ENCODE assay signal across 13 mouse cellular contexts in genomic region chr5:21267090-21267489, GRCm38 (mm10).
DNase-seq lines count a peak whose midpoint lies in the region; ATAC-seq and TF ChIP-seq lines count a peak whose summit lies in the region.
"Had no signal": no experiment of that assay in that cellular context is flagged by ENCODE, and none has a peak within 500 bp of the region (broad histone marks: within the 10 kb centered on the region; RNA-seq: fewer than 3 reads in every experiment).

No protein-coding gene starts in this region.

- no peak overlapping the region for H3K9ac ChIP-seq in heart, postnatal 0 days (replicated peaks; ENCODE audit: low read depth, low read length)
- H3K9ac ChIP-seq: hindbrain, embryonic 15.5 days had no signal

- TF ChIP-seq EP300 in heart, postnatal 0 days (IDR thresholded peaks at IDR 0.05; ENCODE audit: low read depth): no peak

- peaks cover 24% of the 10 kb centered on the region for H3K4me1 ChIP-seq in E14TG2a.4 (replicated peaks; ENCODE audit: low read depth, low read length)
- H3K4me1 ChIP-seq in heart, postnatal 0 days (ENCODE audit: control insufficient read depth, insufficient read depth): no peaks in the 10 kb centered on the region
- no peaks in the 10 kb centered on the region for H3K4me1 ChIP-seq in cerebellum, adult 2 months (ENCODE audit: control insufficient read depth, insufficient read depth, low read length)

- no peak overlapping the region for H3K27ac ChIP-seq in gastrocnemius, adult 2 months
- no peak overlapping the region for H3K27ac ChIP-seq in heart, postnatal 0 days (ENCODE audit: low read depth)
- H3K27ac ChIP-seq in cerebellum, adult 2 months (ENCODE audit: insufficient read depth, low read length): no peak overlapping the region
- H3K27ac ChIP-seq: hindbrain, embryonic 15.5 days had no signal

- no peak for TF ChIP-seq CTCF in gastrocnemius, adult 2 months (IDR thresholded peaks at IDR 0.05)
- no peak for TF ChIP-seq CTCF in E14TG2a.4 (conservative IDR thresholded peaks at IDR 0.05; ENCODE audit: low read length)
- no peak for TF ChIP-seq CTCF in heart, postnatal 0 days (IDR thresholded peaks at IDR 0.05; ENCODE audit: low read depth)
- TF ChIP-seq CTCF in cerebellum, adult 2 months (IDR thresholded peaks at IDR 0.05; ENCODE audit: borderline replicate concordance, insufficient read depth, low read depth, low read length): no peak

- 75% methylated on average over 2 of the region's 2 CpGs for WGBS in heart, postnatal 0 days
- 59% methylated on average over 2 of the region's 2 CpGs for WGBS in cerebellum, adult 2 months

- TF ChIP-seq POLR2A in cerebellum, adult 2 months (IDR thresholded peaks at IDR 0.05; ENCODE audit: borderline replicate concordance, insufficient read depth, low read length): no peak

- H3K27me3 ChIP-seq in E14TG2a.4 (ENCODE audit: insufficient read depth, low read length): no peaks in the 10 kb centered on the region
- H3K27me3 ChIP-seq in heart, postnatal 0 days (ENCODE audit: control insufficient read depth, insufficient read depth, low read length): no peaks in the 10 kb centered on the region
- H3K27me3 ChIP-seq in cerebellum, adult 2 months (ENCODE audit: control insufficient read depth, insufficient read depth, low read length): no peaks in the 10 kb centered on the region
- H3K27me3 ChIP-seq: hindbrain, embryonic 15.5 days; megakaryocyte, embryonic 14.5 days had no signal

- intact Hi-C loops in gastrocnemius, adult 2 months (cut with DNase I): no loop called here
- intact Hi-C loops in gastrocnemius, postnatal 36 days (cut with DNase I): loop anchor here (5.0 kb wide), 1 partner anchor 60 kb away; no protein-coding TSS in a partner anchor

- H3K36me3 ChIP-seq in E14TG2a.4 (ENCODE audit: insufficient read depth, low read length): no peaks in the 10 kb centered on the region
- H3K36me3 ChIP-seq in heart, postnatal 0 days (replicated peaks; ENCODE audit: control insufficient read depth, insufficient read depth, low read length): no peaks in the 10 kb centered on the region
- H3K36me3 ChIP-seq: hindbrain, embryonic 15.5 days had no signal

- DNase-seq in gastrocnemius, postnatal 25 days: peak; percentile 30
- DNase-seq in gastrocnemius, adult 2 months: no peak
- no peak for DNase-seq in heart, postnatal 0 days (ENCODE audit: low spot score)
- peak; percentile 56 for DNase-seq in lung, postnatal 36 days
- DNase-seq in ovary, postnatal 36 days (ENCODE audit: low spot score): no peak
- no peak for DNase-seq in cerebellum, adult 2 months
- no peak for DNase-seq in gastrocnemius, postnatal 36 days
- DNase-seq: kidney, postnatal 25 days; right cerebral cortex, adult 18-20 months; thymus, adult 18-20 months had no signal

- peak; percentile 39; the same call in 1 of the 2 replicates for ATAC-seq in heart, postnatal 0 days (ENCODE audit: insufficient read depth, low read depth)

- no peak overlapping the region for H3K4me2 ChIP-seq in heart, postnatal 0 days (ENCODE audit: low read depth, low read length)
- H3K4me2 ChIP-seq: hindbrain, embryonic 15.5 days had no signal

- no peaks in the 10 kb centered on the region for H3K9me3 ChIP-seq in E14TG2a.4 (ENCODE audit: low read length)
- H3K9me3 ChIP-seq in heart, postnatal 0 days (replicated peaks; ENCODE audit: control insufficient read depth, low read length): no peaks in the 10 kb centered on the region
- H3K9me3 ChIP-seq: hindbrain, embryonic 15.5 days; megakaryocyte, embryonic 14.5 days had no signal

- H3K4me3 ChIP-seq in gastrocnemius, adult 2 months: no peak overlapping the region
- H3K4me3 ChIP-seq in E14TG2a.4 (replicated peaks; ENCODE audit: low read length): peak overlapping the region; percentile 41; the same call in 1 of the 2 replicates
- H3K4me3 ChIP-seq in heart, postnatal 0 days (ENCODE audit: low read depth, low read length): no peak overlapping the region
- H3K4me3 ChIP-seq in cerebellum, adult 2 months (replicated peaks; ENCODE audit: insufficient read depth, low read depth, low read length): no peak overlapping the region
- H3K4me3 ChIP-seq: hindbrain, embryonic 15.5 days; megakaryocyte, embryonic 14.5 days had no signal

Comparison
In these comparisons a context has a peak if more than half of its experiments do, and no peak if none do; other contexts are left out.
1. DNase-seq: peak in gastrocnemius, postnatal 25 days (single experiment) and lung, postnatal 36 days (single experiment); none in gastrocnemius, adult 2 months (single experiment), heart, postnatal 0 days (single experiment), ovary, postnatal 36 days (single experiment), cerebellum, adult 2 months (0 of 2) and gastrocnemius, postnatal 36 days (0 of 2).